Mouse (Mus musculus) bone marrow, adult 2 months (tissue): Measurements from ENCODE around the gene Setdb2.

Experiments
- CTCF ChIP-seq: fragments of 200-500 bp; IDR thresholded peaks from 2 replicates; pipeline ENCODE4 v1.5.1; 2011; ENCODE audit warnings: low read length, control low read depth; ENCODE audit not compliant: control insufficient read depth, insufficient read depth
- POLR2A ChIP-seq: fragments of 200-500 bp; IDR thresholded peaks from 2 replicates; pipeline ENCODE4 v1.6.1; 2011; ENCODE audit warnings: low read depth, mild to moderate bottlenecking, control low read depth, low read length, borderline replicate concordance; ENCODE audit not compliant: control insufficient read depth

- no peak for TF ChIP-seq POLR2A
- no peak for TF ChIP-seq CTCF
Measured at GRCm38 (mm10) chr14:59445421-59445820, 4.7 kb upstream of the Setdb2 start.
